Mouse (Mus musculus) heart, adult 2 months (tissue): ENCODE data around the gene Nbea.

Experiments
- EP300 ChIP-seq: fragments of 200-500 bp; IDR thresholded peaks from 2 replicates; pipeline ENCODE4 v1.6.1; 2011; ENCODE audit warnings: low read depth, low read length, control low read depth; ENCODE audit not compliant: insufficient read depth
- POLR2A ChIP-seq: fragments of 200-500 bp; IDR thresholded peaks from 2 replicates; pipeline ENCODE4 v1.6.1; 2011; ENCODE audit warnings: mild to moderate bottlenecking, low read depth, low read length, control low read depth; ENCODE audit not compliant: insufficient read depth

DNA sequence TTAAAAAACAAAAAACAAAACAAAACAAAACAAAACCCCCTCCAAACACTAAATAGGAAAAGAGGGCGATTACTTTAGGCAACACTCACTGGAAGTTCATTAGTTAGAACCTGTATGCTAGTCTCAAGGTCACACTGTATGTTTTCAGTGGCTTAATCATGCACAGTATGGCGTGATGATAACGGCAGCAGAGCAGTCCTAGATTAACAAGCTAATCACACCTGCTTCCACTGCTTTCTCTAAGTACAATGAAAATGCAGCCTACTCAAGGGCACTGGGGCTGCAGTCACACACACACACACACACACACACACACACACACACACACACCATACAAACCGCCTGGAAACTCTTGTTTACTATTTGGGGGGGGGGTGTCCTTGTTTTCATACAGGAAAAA lies 406.0 kb downstream of the Nbea start:
- TF ChIP-seq EP300 (no peak), POLR2A (no peak)
